Mouse (Mus musculus) fibroblast of lung, adult 2 months (primary cell): ENCODE results near the gene 4930432K21Rik.

Experiments
- DNase-seq: peaks from one replicate; pipeline ENCODE4 v3.0.0-alpha.2; 2011; ENCODE audit warnings: low read depth

Gene 4930432K21Rik

GRCm38 (mm10) chr8:84148531-84148850 lies 666 bp downstream of the 4930432K21Rik start:
- no peak for DNase-seq

GRCm38 (mm10) chr8:84149181-84149580 lies 1.4 kb downstream of the 4930432K21Rik start:
- no peak for DNase-seq

GRCm38 (mm10) chr8:84157620-84158019 lies 9.8 kb downstream of the 4930432K21Rik start:
- no peak for DNase-seq

GRCm38 (mm10) chr8:84167696-84168095 lies 19.9 kb downstream of the 4930432K21Rik start:
- no peak for DNase-seq

- DNase-seq = no peak
These were observed 22.3 kb downstream of the 4930432K21Rik start for GRCm38 (mm10) chr8:84170096-84170495.

GRCm38 (mm10) chr8:84173861-84174260 lies 26.0 kb downstream of the 4930432K21Rik start:
- DNase-seq = no peak

GRCm38 (mm10) chr8:84176560-84176959 lies 28.7 kb downstream of the 4930432K21Rik start:
- no peak for DNase-seq

GRCm38 (mm10) chr8:84177405-84177804 lies 29.6 kb downstream of the 4930432K21Rik start:
- DNase-seq = no peak

GRCm38 (mm10) chr8:84178592-84178991 lies 30.8 kb downstream of the 4930432K21Rik start:
- no peak for DNase-seq

- DNase-seq = no peak
These were observed 32.1 kb downstream of the 4930432K21Rik start for GRCm38 (mm10) chr8:84179946-84180345.

- DNase-seq = no peak
These were observed 32.8 kb downstream of the 4930432K21Rik start for GRCm38 (mm10) chr8:84180530-84181190.

GRCm38 (mm10) chr8:84182833-84183232 lies 35.0 kb downstream of the 4930432K21Rik start:
- no peak for DNase-seq

- DNase-seq = no peak
These were observed 35.6 kb downstream of the 4930432K21Rik start for GRCm38 (mm10) chr8:84183261-84184084.

- no peak for DNase-seq
These were observed 36.5 kb downstream of the 4930432K21Rik start for GRCm38 (mm10) chr8:84184085-84185043.

- DNase-seq = no peak
These were observed 37.3 kb downstream of the 4930432K21Rik start, which contains the start of gene Nanos3 for GRCm38 (mm10) chr8:84185117-84185516. TSS of gene Nanos3 (minus strand) at chr8:84185217.

GRCm38 (mm10) chr8:84186547-84186946 lies 38.7 kb downstream of the 4930432K21Rik start:
- DNase-seq = no peak

- no peak for DNase-seq
These were observed 39.4 kb downstream of the 4930432K21Rik start for GRCm38 (mm10) chr8:84187065-84187755.

- DNase-seq = no peak
These were observed 40.8 kb downstream of the 4930432K21Rik start for GRCm38 (mm10) chr8:84188671-84189070.

- no peak for DNase-seq
These were observed 41.8 kb downstream of the 4930432K21Rik start for GRCm38 (mm10) chr8:84189603-84190002.

- no peak for DNase-seq
These were observed 42.5 kb downstream of the 4930432K21Rik start for GRCm38 (mm10) chr8:84190191-84190867.

GRCm38 (mm10) chr8:84192023-84192422 lies 44.2 kb downstream of the 4930432K21Rik start:
- no peak for DNase-seq
